Mouse (Mus musculus) embryonic facial prominence, embryonic 12.5 days (tissue): ENCODE measurements at regions not wholly inside any gene's neighbourhood (a gene's known extent, or its start where the extent isn't known, plus 50 kb on each side); places are given as distances from the start of the nearest gene placed in this dataset.

ENCODE experiments used
- ATAC-seq: fragments of 200-750 bp; cut with Nextera tagmentation; 2 replicates; pipeline ENCODE4 v1.8.0; 2017; ENCODE audit not compliant: insufficient number of reproducible peaks, insufficient read depth, low FRiP score, low TSS enrichment
- H3K27ac ChIP-seq: fragments of 300-500 bp; sonication (generic); 2 replicates; pipeline ENCODE4 v1.5.1; 2016; ENCODE audit warnings: mild to moderate bottlenecking
- H3K27me3 ChIP-seq: fragments of 300-500 bp; sonication (generic); 2 replicates; pipeline ENCODE4 v1.6.1; 2016; ENCODE audit warnings: mild to moderate bottlenecking, moderate library complexity
- H3K36me3 ChIP-seq: fragments of 300-500 bp; sonication (generic); 2 replicates; pipeline ENCODE4 v1.6.1; 2016; ENCODE audit warnings: mild to moderate bottlenecking
- H3K4me1 ChIP-seq: fragments of 300-500 bp; sonication (generic); 2 replicates; pipeline ENCODE4 v1.6.1; 2016
- H3K4me2 ChIP-seq: fragments of 300-500 bp; sonication (generic); replicated peaks from 2 replicates; pipeline ENCODE4 v1.6.1; 2016; ENCODE audit warnings: mild to moderate bottlenecking, moderate library complexity
- H3K4me3 ChIP-seq: fragments of 300-500 bp; sonication (generic); 2 replicates; pipeline ENCODE4 v1.5.1; 2016; ENCODE audit warnings: mild to moderate bottlenecking
- H3K9ac ChIP-seq: fragments of 300-500 bp; sonication (generic); 2 replicates; pipeline ENCODE4 v1.6.1; 2016; ENCODE audit warnings: mild to moderate bottlenecking, moderate library complexity
- H3K9me3 ChIP-seq: fragments of 300-500 bp; sonication (generic); 2 replicates; pipeline ENCODE4 v1.6.1; 2016; ENCODE audit warnings: mild to moderate bottlenecking, moderate library complexity
- WGBS: fragments of 180-500 bp; shearing (Covaris S2); methylation state at CpG from one replicate; pipeline ENCODE4 v1.1.7; 2016; 5-methylcytosine and 5-hydroxymethylcytosine counted together

DNA sequence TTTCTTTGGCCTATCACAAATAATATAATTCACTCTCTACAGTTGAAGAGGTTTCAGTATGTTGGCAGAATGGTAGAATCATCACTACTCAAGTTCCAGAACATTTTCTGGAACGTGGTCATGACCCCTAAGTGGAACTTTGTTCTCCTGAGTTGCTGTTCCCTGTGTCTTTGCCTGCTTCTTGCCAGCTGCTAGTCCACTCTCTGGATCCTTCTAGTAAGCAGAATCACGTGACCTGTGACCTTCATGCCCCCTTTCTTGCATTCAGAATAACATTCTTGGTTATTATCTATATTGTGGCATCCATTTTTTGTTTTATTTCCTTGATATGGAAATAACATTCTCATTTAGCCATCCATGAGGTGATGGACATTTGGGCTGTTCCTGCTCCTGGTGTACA is 291.5 kb upstream of the Sall1 start:
- no peak overlapping the region for H3K4me2 ChIP-seq
- H3K9ac ChIP-seq, result no peak overlapping the region
- no peaks in the 10 kb centered on the region for H3K9me3 ChIP-seq
- H3K27ac ChIP-seq, result no peak overlapping the region
- H3K4me1 ChIP-seq, result no peaks in the 10 kb centered on the region
- ATAC-seq, result no peak
- H3K4me3 ChIP-seq, result no peak overlapping the region
- H3K27me3 ChIP-seq, result no peaks in the 10 kb centered on the region
- no peaks in the 10 kb centered on the region for H3K36me3 ChIP-seq
- whole genome bisulfite sequencing, result 81% methylated on average over 2 of the region's 2 CpGs

DNA sequence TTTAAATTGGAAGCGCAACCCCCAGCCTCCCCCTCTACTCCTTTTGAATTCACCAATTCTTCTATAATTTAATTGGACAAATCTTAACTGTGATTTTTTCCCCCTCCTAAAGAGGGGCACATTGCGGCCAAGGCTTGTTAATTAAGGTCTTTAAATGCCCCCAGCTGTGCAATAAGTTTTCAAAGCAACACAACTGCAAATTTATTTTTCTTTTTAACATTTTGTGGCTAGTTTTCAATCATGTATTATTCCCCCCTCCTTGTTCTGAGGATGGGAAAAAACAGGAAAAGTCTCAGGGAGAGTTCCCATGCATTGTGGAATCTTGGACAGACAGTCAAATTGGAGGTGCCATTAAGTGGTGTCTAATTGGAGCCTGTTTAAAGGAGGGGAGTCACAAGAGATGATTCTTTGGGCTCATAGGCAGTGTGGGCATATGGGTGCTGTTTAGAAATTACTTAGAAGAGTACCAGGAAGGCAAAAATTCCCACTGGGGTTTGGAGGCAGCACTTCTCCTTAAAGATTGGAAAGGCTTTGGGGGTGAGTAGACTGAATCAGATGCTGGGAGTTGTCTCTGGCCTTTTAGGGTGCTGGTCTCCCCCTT is 281.9 kb upstream of the Sall1 start:
- no peak overlapping the region for H3K4me3 ChIP-seq
- H3K4me2 ChIP-seq, result no peak overlapping the region
- no peak overlapping the region for H3K27ac ChIP-seq
- no peaks in the 10 kb centered on the region for H3K9me3 ChIP-seq
- no peak for ATAC-seq
- 67% methylated on average over 2 of the region's 2 CpGs for WGBS
- no peak overlapping the region for H3K9ac ChIP-seq
- H3K27me3 ChIP-seq, result no peaks in the 10 kb centered on the region
- no peaks in the 10 kb centered on the region for H3K4me1 ChIP-seq
- no peaks in the 10 kb centered on the region for H3K36me3 ChIP-seq

DNA sequence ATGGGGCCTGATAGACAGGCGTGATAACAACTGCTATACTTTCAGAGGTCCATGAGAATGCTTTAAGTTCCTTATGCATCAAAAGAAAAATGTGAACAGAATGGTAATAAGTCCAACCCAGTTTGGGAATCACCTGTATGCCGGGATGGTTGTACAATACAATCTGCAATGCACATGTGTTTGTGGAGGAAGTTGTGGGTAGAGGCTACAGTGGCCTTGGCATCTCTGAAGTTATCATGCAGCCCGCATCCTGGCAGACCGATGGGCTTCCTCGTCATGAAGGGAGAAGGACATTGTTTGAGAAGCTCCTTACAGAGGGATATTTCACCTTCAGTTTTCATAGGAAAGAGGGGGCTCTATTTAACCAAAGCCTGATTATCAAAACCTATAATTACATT is 281.3 kb upstream of the Sall1 start:
- no peaks in the 10 kb centered on the region for H3K9me3 ChIP-seq
- H3K4me2 ChIP-seq, result no peak overlapping the region
- no peak overlapping the region for H3K4me3 ChIP-seq
- H3K9ac ChIP-seq, result no peak overlapping the region
- no peak overlapping the region for H3K27ac ChIP-seq
- no peak for ATAC-seq
- H3K27me3 ChIP-seq, result no peaks in the 10 kb centered on the region
- H3K36me3 ChIP-seq, result no peaks in the 10 kb centered on the region
- H3K4me1 ChIP-seq, result no peaks in the 10 kb centered on the region
- 85% methylated on average over 5 of the region's 5 CpGs for WGBS

GRCm38 (mm10) chr8:89324462-89325247 is 280.7 kb upstream of the Sall1 start:
- no peak overlapping the region for H3K4me2 ChIP-seq
- H3K27me3 ChIP-seq, result no peaks in the 10 kb centered on the region
- no peak overlapping the region for H3K27ac ChIP-seq
- no peak for ATAC-seq
- H3K9ac ChIP-seq, result no peak overlapping the region
- H3K4me1 ChIP-seq, result no peaks in the 10 kb centered on the region
- H3K9me3 ChIP-seq, result no peaks in the 10 kb centered on the region
- 71% methylated on average over 12 of the region's 12 CpGs for WGBS
- H3K36me3 ChIP-seq, result no peaks in the 10 kb centered on the region
- no peak overlapping the region for H3K4me3 ChIP-seq

GRCm38 (mm10) chr8:89317514-89318289 is 273.7 kb upstream of the Sall1 start:
- no peaks in the 10 kb centered on the region for H3K4me1 ChIP-seq
- H3K9ac ChIP-seq, result no peak overlapping the region
- no peaks in the 10 kb centered on the region for H3K9me3 ChIP-seq
- 0 out of 2 replicates have a peak, but pooled peaks cover 4% of the 10 kb centered on the region for H3K27me3 ChIP-seq
- H3K4me3 ChIP-seq, result peak overlapping the region; percentile 13; the same call in 1 of the 2 replicates
- H3K4me2 ChIP-seq, result peak overlapping the region; percentile 33
- H3K27ac ChIP-seq, result no peak overlapping the region
- 29% methylated on average over 18 of the region's 18 CpGs for WGBS
- no peaks in the 10 kb centered on the region for H3K36me3 ChIP-seq
- no peak for ATAC-seq

GRCm38 (mm10) chr8:89316566-89317175 is 272.7 kb upstream of the Sall1 start:
- Histone ChIP-seq H3K36me3 (no peaks in the 10 kb centered on the region), H3K9me3 (no peaks in the 10 kb centered on the region), H3K4me3 (no peak overlapping the region), H3K9ac (no peak overlapping the region), H3K4me2 (no peak overlapping the region), H3K27ac (no peak overlapping the region), H3K27me3 (0 out of 2 replicates have a peak, but pooled peaks cover 4% of the 10 kb centered on the region), H3K4me1 (no peaks in the 10 kb centered on the region)
- ATAC-seq, result no peak
- 38% methylated on average over 12 of the region's 12 CpGs for WGBS

DNA sequence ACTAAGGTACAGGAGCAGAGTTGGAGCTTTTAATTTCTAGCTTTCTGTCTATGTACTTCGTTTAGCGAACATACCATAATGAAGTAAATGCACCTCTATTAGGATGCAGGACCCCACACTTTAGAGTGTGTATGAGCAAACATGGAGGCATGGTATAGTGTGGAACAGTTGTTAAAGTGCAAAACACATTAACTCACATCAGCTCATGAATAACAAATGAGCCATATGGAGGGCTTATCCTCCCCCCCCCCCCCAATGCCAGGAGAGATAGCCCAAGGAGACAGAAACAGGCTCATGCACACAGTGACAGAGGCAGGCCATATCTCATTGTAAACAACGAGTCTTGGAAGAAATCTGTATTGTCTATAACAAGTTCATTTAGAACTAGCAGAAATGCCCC is 270.9 kb upstream of the Sall1 start:
- Histone ChIP-seq H3K36me3 (no peaks in the 10 kb centered on the region), H3K9ac (no peak overlapping the region), H3K9me3 (no peaks in the 10 kb centered on the region), H3K4me2 (no peak overlapping the region), H3K4me3 (no peak overlapping the region), H3K27me3 (0 out of 2 replicates have a peak, but pooled peaks cover 4% of the 10 kb centered on the region), H3K4me1 (no peaks in the 10 kb centered on the region), H3K27ac (no peak overlapping the region)
- no peak for ATAC-seq
- WGBS, result 90% methylated on average over 3 of the region's 3 CpGs

DNA sequence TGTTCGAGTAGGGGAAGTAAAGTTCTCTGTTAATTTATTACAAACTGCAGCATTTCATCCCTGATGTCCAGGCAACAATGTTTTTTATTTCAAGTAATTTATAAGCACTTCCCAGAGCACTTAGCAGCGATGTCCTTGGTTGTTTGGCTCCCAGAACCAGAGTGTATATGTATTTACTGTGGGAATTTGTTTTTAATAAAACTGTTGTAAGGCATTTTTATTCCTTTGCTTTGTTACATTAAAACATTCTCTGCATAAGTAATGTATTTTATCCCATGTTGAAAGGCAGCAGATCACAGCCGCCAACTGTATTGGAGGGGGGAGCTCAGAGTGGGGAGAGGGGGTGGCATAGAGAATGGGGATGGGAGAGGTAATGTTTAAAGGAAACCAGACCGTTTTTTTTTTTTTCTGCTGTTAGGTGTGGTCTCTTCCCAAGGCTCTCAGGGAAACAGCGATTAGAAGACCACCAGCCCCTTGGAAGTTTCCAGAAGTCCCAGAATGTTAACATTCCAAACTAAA is 266.8 kb upstream of the Sall1 start:
- H3K27me3 ChIP-seq, result no peaks in the 10 kb centered on the region
- no peak overlapping the region for H3K4me3 ChIP-seq
- WGBS, result 48% methylated on average over 5 of the region's 5 CpGs
- no peak for ATAC-seq
- peaks cover 6% of the 10 kb centered on the region for H3K4me1 ChIP-seq
- no peak overlapping the region for H3K4me2 ChIP-seq
- no peak overlapping the region for H3K9ac ChIP-seq
- H3K36me3 ChIP-seq, result no peaks in the 10 kb centered on the region
- no peaks in the 10 kb centered on the region for H3K9me3 ChIP-seq
- H3K27ac ChIP-seq, result no peak overlapping the region

DNA sequence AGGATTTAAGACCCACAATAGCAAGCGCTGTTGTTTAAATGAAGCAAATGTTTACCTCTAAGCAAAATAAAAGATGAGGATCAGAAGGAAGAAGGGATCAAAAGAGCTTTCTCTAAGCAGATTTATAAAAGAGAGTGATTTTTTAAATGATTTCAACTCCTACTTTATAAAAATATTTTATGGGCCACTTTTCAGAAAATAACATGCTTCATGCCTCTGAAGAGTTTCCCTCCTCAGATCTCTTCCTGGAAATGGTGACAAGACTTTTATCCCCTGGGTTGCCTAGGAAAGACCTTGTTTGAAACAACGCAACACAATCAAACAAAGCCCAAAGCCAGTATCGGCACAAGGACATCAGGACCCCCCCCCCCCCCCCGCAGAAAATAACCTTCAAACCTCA is 265.6 kb upstream of the Sall1 start:
- Histone ChIP-seq H3K4me2 (no peak overlapping the region), H3K9me3 (no peaks in the 10 kb centered on the region), H3K36me3 (no peaks in the 10 kb centered on the region), H3K4me3 (no peak overlapping the region), H3K4me1 (peaks cover 6% of the 10 kb centered on the region), H3K9ac (no peak overlapping the region), H3K27ac (no peak overlapping the region), H3K27me3 (no peaks in the 10 kb centered on the region)
- no peak for ATAC-seq
- 12% methylated on average over 4 of the region's 4 CpGs for WGBS

DNA sequence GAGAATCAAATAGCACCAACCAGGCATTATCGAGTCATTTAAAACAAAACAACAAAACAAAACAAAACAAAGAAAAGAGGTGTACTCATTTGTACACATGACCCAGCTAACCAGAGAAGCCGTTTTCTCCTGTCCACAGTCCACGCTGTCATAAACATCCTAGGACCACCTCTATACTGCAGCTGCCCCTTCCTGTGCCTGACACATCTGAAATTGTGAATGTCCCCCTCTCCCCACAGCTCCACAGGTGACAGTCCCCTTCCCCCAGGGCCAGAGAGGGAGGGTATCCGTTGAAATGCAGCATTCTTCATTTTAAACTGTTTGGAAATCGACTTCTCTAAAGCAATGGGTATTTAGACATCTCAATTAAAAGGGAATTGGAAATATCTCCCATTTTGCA is 265.0 kb upstream of the Sall1 start:
- Histone ChIP-seq H3K27ac (no peak overlapping the region), H3K4me3 (no peak overlapping the region), H3K9ac (no peak overlapping the region), H3K9me3 (no peaks in the 10 kb centered on the region), H3K4me2 (no peak overlapping the region), H3K4me1 (peaks cover 6% of the 10 kb centered on the region), H3K36me3 (no peaks in the 10 kb centered on the region), H3K27me3 (no peaks in the 10 kb centered on the region)
- WGBS, result 23% methylated on average over 5 of the region's 5 CpGs
- ATAC-seq, result no peak

- Histone ChIP-seq H3K9me3 (no peaks in the 10 kb centered on the region), H3K27me3 (no peaks in the 10 kb centered on the region), H3K36me3 (no peaks in the 10 kb centered on the region), H3K4me3 (no peak overlapping the region), H3K27ac (no peak overlapping the region), H3K4me1 (peaks cover 6% of the 10 kb centered on the region), H3K4me2 (no peak overlapping the region), H3K9ac (no peak overlapping the region)
- 44% methylated on average over 8 of the region's 8 CpGs for WGBS
- ATAC-seq, result no peak
Measured at GRCm38 (mm10) chr8:89308532-89308931, 264.6 kb upstream of the Sall1 start.
